Mouse (Mus musculus): ENCODE measurements around the gene Nedd8. TPM values are rescaled to one million over a fixed set of nuclear protein-coding genes. Genes with fewer than 3 reads are reported as not detected.

Gene Nedd8
- polyA plus RNA-seq, 1 experiment from 2014 or later = 577 TPM

DNA sequence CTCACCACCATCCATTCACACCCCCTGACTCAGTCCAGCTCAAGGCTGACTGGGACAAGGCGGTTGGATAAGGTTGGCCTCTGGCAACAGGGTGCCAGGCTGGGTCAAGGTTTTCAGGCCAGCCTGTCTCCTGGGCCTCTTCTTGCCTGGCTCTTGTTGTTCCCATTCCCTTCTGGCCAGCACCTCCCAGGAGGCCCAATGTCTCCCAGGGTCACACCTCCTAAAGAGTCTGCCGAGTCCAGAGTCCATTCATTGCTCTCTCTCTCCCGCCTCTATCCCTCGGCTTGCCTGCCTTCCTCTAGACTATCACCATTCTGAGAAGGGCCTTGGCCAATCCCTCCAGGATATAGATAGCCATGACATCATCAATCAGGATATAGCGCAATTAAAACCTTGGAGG, 13.9 kb downstream of the Nedd8 start:
- H3K4me1 ChIP-seq = peaks cover 13% of the 10 kb centered on the region
- no peaks in the 10 kb centered on the region for H3K9me3 ChIP-seq
- no peak overlapping the region for H3K27ac ChIP-seq
- H3K4me2 ChIP-seq = no peak overlapping the region
- no peak for ATAC-seq (ENCODE audit: low FRiP score)
- H3K36me3 ChIP-seq (replicated peaks) = peaks cover 25% of the 10 kb centered on the region
- H3K9ac ChIP-seq = no peak overlapping the region
- no peaks in the 10 kb centered on the region for H3K27me3 ChIP-seq
- WGBS = 91% methylated on average over 5 of the region's 5 CpGs
- no peak overlapping the region for H3K4me3 ChIP-seq (replicated peaks)

DNA sequence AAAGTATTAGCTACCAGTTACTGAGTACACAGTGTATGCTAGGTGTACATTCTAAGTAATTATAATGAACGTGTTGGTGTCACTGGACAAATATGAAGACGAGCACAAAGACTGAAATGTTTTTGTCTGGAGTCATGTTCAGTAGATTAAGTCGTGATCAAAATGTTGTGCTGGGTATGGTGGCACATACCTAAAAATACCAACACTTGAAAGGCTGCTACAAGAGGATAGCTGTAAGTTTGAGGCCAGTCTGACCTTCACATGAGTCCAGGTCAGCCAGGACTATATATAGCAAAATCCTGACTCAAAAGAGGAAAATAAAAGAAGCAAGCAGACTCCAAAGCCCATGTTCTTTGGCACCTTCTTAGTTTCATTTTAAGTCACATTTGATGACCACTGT, 15.0 kb downstream of the Nedd8 start:
- no peak overlapping the region for H3K4me2 ChIP-seq
- WGBS = 88% methylated on average over 3 of the region's 3 CpGs
- H3K4me3 ChIP-seq (replicated peaks) = no peak overlapping the region
- H3K4me1 ChIP-seq = peaks cover 13% of the 10 kb centered on the region
- H3K9me3 ChIP-seq = no peaks in the 10 kb centered on the region
- peaks cover 19% of the 10 kb centered on the region for H3K36me3 ChIP-seq (replicated peaks)
- no peaks in the 10 kb centered on the region for H3K27me3 ChIP-seq
- H3K9ac ChIP-seq = no peak overlapping the region
- H3K27ac ChIP-seq = no peak overlapping the region
- no peak for ATAC-seq (ENCODE audit: low FRiP score)

DNA sequence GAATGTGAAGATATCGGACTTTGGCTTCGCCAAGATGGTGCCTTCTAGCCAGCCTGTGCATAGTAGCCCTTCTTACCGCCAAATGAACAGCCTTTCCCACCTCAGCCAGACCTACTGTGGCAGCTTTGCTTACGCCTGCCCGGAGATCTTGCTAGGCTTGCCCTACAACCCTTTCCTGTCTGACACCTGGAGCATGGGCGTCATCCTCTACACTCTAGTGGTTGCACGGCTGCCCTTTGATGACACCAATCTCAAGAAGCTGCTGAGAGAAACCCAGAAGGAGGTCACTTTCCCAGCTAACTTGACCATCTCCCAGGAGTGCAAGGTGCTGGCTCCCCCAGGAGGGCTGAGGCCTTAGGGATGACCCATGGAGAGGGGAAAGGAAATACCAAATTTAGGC, 20.4 kb downstream of the Nedd8 start:
- Histone ChIP-seq H3K27ac (no peak overlapping the region), H3K4me2 (no peak overlapping the region), H3K4me1 (no peaks in the 10 kb centered on the region), H3K27me3 (no peaks in the 10 kb centered on the region), H3K4me3 (replicated peaks) (no peak overlapping the region), H3K9ac (no peak overlapping the region), H3K36me3 (replicated peaks) (peaks cover under 1% of the 10 kb centered on the region; the same call in 1 of the 2 replicates), H3K9me3 (no peaks in the 10 kb centered on the region)
- WGBS = 88% methylated on average over 7 of the region's 7 CpGs
- no peak for ATAC-seq (ENCODE audit: low FRiP score)

DNA sequence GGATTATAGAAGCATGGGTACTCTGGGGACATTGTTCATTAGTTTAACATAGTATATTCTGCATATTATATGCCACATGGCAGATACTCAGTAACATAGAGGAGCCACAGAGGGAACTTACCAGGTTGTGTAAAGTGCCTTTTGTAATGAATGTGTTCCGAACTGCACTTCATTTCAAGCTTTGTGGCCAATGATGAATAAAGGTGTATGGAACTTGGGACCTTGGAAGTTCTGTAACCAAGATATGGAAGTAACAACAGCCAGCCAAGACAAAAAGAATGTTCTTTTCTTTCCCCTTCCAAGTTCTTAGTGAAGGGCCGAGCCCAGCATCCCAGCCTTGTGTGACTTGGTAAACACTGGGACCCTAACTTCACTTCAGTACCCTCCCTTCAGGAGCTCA, 22.0 kb downstream of the Nedd8 start, which contains the start of gene Tssk4:
Gene Tssk4 (plus strand): TSS at position 301 of the 400 bp plus-strand sequence.
- Histone ChIP-seq H3K4me2 (no peak within 1 kb of the TSS), H3K27me3 (no peaks in the 10 kb centered on the region), H3K27ac (no peak within 1 kb of the TSS), H3K36me3 (replicated peaks) (peaks cover 4% of the 10 kb centered on the region; the same call in 1 of the 2 replicates), H3K4me3 (replicated peaks) (no peak within 1 kb of the TSS), H3K9me3 (no peaks in the 10 kb centered on the region), H3K9ac (no peak within 1 kb of the TSS), H3K4me1 (peaks cover 5% of the 10 kb centered on the region)
- no peak for ATAC-seq (ENCODE audit: low FRiP score)
- 93% methylated on average over 2 of the region's 2 CpGs for WGBS

DNA sequence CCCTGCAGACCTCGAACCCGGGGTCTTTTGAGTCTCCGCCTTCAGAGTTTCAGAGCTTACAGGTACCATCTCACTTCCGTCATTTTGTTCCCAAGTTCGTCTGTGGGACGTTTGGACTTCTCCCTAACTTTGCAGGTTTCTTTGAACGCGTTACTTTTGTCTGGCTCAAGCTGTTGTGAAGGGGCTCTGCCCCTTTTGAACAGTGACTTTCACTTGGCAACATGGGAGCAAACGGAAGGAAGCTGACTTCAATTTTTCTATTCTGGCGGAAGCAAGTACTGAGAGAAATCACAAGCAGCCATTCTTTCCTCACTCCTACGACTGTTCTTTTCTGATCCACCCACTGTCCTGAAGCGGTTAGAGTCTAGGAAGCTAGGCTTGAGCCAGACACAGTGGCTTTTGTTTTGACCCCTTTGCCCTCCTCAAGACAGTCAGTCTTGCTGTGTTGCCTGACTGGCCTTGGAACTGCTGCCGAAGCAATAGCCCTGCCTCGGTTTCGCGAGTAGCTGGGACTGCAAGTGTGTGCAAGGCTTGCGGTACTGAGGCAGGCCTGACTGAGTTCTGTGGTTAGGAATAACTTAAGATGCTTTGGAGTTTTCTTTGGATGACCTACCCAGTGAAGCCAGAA, 27.5 kb downstream of the Nedd8 start:
- no peak overlapping the region for H3K27ac ChIP-seq
- no peaks in the 10 kb centered on the region for H3K9me3 ChIP-seq
- peak overlapping the region; percentile 92 for H3K4me3 ChIP-seq (replicated peaks)
- H3K27me3 ChIP-seq = no peaks in the 10 kb centered on the region
- peak overlapping the region; percentile 90 for H3K9ac ChIP-seq
- H3K4me2 ChIP-seq = peak overlapping the region; percentile 90
- peaks cover 24% of the 10 kb centered on the region for H3K36me3 ChIP-seq (replicated peaks)
- 33% methylated on average over 17 of the region's 17 CpGs for WGBS
- no peak for ATAC-seq (ENCODE audit: low FRiP score)
- peaks cover 25% of the 10 kb centered on the region for H3K4me1 ChIP-seq

DNA sequence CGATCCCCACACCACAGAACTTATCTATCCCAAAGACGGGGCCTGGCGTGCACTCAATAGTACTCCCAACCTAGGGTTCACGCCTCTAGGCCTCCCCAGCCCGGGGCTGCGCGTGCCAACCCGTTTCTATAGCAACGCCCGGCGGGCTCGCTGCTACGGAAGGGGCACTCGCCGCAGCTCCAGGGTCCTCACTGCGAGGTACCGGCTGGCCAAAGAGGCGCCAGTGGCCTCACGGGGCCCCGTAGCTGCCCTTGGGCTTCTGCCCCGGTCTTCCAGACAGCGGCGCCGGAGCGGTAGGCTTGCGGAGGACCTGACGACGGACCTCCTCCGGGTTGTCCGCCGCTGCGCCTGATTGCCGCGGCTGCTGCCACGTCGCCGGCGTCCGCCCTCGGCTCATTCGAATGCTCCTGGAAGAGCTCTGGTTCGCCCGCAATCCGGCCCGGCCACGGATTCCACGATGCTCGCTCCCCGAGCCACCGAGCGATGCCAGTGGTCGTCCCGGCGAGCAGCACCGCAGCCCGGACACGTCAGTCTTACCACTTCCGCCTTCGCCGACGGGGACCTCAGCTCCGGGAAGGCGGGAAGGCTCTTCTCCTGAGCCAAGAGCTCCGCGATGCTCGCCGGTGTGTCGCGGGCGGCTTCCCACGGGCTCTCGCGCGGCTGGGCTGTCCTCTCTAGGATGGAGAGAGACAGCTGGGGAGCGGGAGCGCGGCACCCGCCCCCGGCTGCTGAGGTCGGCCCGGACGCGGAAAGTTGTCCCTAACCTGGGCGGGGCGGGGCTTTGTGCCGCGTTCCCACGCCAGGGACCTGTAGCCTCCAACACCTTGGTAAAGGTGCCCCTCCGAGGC, 28.6 kb downstream of the Nedd8 start, which contains the start of gene Tm9sf1:
Gene Tm9sf1 (minus strand): TSS at position 747 of the 848 bp plus-strand sequence.
- Histone ChIP-seq H3K27me3 (no peaks in the 10 kb centered on the region), H3K9me3 (no peaks in the 10 kb centered on the region), H3K4me2 (peak within 1 kb of the TSS; percentile 90), H3K4me1 (peaks cover 25% of the 10 kb centered on the region), H3K4me3 (replicated peaks) (peak within 1 kb of the TSS; percentile 92), H3K27ac (peak within 1 kb of the TSS; percentile 94), H3K36me3 (replicated peaks) (peaks cover 35% of the 10 kb centered on the region), H3K9ac (peak within 1 kb of the TSS; percentile 90)
- under 1% methylated on average over 87 of the region's 89 CpGs for WGBS
- peak; percentile 90 for ATAC-seq (ENCODE audit: low FRiP score)

DNA sequence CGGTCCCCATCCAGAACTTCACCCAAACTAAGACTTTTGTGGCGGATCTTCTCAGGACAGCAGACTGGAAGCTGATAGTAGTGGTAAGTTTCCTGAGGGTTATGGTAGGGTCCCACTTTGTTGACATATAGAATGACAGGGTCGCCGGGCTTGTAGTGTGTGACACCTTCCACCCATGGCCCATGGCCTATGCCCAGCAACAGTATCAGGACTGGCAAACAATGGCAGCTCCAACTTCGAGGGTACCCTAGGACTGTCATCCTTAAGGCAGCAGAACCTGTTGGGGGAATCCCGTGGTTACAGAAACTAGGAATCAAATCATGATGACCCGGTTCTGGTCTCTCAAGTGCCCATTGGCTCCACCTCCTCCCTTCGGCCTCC, 29.3 kb downstream of the Nedd8 start:
- peaks cover 25% of the 10 kb centered on the region for H3K4me1 ChIP-seq
- 26% methylated on average over 8 of the region's 8 CpGs for WGBS
- H3K4me3 ChIP-seq (replicated peaks) = peak overlapping the region; percentile 92
- peak overlapping the region; percentile 90 for H3K4me2 ChIP-seq
- peak overlapping the region; percentile 90 for H3K9ac ChIP-seq
- ATAC-seq (ENCODE audit: low FRiP score) = peak; percentile 59
- peak overlapping the region; percentile 94 for H3K27ac ChIP-seq
- peaks cover 41% of the 10 kb centered on the region for H3K36me3 ChIP-seq (replicated peaks)
- H3K9me3 ChIP-seq = no peaks in the 10 kb centered on the region
- no peaks in the 10 kb centered on the region for H3K27me3 ChIP-seq

DNA sequence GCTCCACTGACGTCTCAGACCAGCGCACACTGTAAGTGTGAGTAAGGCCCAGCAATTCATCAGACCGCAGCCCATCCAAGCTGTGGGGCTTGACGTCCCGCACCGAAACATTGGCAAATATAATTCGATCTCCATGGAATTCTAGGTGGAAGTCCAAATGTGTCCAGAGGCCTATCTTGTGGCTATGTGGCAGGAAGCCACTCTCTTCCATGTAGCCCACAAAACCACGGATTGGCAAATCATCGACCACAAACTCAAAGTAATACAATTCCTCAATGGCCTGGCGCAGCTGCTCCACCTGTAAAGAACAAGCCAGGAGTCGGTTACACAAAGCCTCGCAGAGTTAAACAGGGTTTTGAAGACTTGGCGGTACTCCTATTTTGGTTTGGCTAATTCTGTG, 30.6 kb downstream of the Nedd8 start:
- no peak overlapping the region for H3K4me2 ChIP-seq
- no peak for ATAC-seq (ENCODE audit: low FRiP score)
- H3K9me3 ChIP-seq = no peaks in the 10 kb centered on the region
- no peak overlapping the region for H3K4me3 ChIP-seq (replicated peaks)
- H3K36me3 ChIP-seq (replicated peaks) = peaks cover 49% of the 10 kb centered on the region
- no peaks in the 10 kb centered on the region for H3K27me3 ChIP-seq
- no peak overlapping the region for H3K27ac ChIP-seq
- WGBS = 92% methylated on average over 13 of the region's 13 CpGs
- H3K9ac ChIP-seq = no peak overlapping the region
- peaks cover 26% of the 10 kb centered on the region for H3K4me1 ChIP-seq

DNA sequence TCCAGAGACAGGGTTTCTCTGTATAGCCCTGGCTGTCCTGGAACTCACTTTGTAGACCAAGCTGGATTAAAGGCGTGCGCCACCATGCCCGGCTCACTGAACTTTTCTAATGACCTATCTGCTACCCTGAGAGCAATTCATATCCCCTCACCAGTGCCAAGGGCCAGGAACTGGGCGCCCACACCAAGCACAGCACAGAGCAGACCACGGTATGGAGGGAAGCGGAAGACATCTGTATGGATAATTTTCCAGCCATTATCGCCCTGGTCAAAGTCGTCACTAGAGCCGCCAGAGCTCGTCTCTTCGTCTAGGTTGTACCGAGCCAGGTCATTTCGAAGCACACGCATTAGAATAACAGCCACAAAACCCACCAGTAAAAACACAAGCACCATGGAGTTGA, 31.1 kb downstream of the Nedd8 start:
- Histone ChIP-seq H3K36me3 (replicated peaks) (peaks cover 47% of the 10 kb centered on the region), H3K4me3 (replicated peaks) (no peak overlapping the region), H3K27me3 (no peaks in the 10 kb centered on the region), H3K9me3 (no peaks in the 10 kb centered on the region), H3K4me2 (no peak overlapping the region), H3K27ac (no peak overlapping the region), H3K4me1 (peaks cover 30% of the 10 kb centered on the region), H3K9ac (no peak overlapping the region)
- 97% methylated on average over 14 of the region's 14 CpGs for WGBS
- no peak for ATAC-seq (ENCODE audit: low FRiP score)

DNA sequence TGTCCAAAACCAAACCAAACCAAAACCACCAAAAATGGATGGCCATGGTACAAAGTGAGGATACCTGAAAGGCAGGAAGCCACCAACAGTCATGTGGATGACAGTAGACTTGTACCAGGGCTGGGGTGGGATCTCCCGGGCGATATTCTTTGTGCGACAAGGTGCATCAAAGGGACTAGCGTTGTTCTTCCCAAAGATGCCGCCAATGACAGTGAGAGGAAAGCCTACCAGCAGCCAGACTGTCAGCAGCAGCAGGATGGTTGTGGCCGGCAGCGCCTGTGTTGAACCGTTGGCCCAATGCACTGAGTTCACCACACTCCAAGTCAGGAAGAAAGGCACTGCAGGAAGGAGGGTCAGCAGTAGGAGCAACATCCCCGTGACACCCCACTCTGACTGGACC, 34.1 kb downstream of the Nedd8 start, which contains the start of gene Gm49378:
Gene Gm49378 (minus strand): TSS at position 101 of the 400 bp plus-strand sequence.
- Histone ChIP-seq H3K4me3 (replicated peaks) (no peak within 1 kb of the TSS), H3K4me1 (peaks cover 27% of the 10 kb centered on the region), H3K36me3 (replicated peaks) (peaks cover 63% of the 10 kb centered on the region), H3K9ac (no peak within 1 kb of the TSS), H3K27ac (no peak within 1 kb of the TSS), H3K9me3 (no peaks in the 10 kb centered on the region), H3K4me2 (no peak within 1 kb of the TSS), H3K27me3 (no peaks in the 10 kb centered on the region)
- WGBS = 92% methylated on average over 9 of the region's 9 CpGs
- ATAC-seq (ENCODE audit: low FRiP score) = no peak

DNA sequence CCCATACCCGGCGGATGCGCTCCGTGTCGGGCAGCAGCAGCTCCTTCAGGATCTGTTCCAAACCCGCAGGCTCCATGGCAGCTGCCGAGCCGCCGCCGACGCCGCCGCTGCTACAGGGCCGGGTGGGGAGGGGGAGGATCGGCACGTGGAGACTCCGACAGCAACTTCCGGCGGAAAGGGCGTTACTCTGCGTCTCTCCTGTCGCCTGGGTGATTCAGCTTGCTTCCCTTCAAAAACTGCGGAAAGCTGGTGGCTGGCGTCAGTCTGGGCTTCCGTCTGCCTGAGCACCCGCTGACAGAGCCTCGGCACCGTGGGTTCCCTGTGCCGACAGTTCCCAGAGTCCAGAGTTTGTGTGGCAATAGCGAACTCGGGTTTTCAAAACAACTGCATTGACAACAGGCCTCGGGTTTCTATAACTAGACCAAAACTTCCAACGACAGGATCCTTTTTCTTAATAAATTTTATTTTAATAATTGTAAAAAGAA, 36.4 kb downstream of the Nedd8 start, which contains the start of gene Ipo4:
Gene Ipo4 (minus strand): TSS at position 435 of the 485 bp plus-strand sequence.
- peak; percentile 91 for ATAC-seq (ENCODE audit: low FRiP score)
- H3K27me3 ChIP-seq = no peaks in the 10 kb centered on the region
- peak within 1 kb of the TSS; percentile 82 for H3K9ac ChIP-seq
- H3K4me2 ChIP-seq = peak within 1 kb of the TSS; percentile 91
- H3K4me3 ChIP-seq (replicated peaks) = peak within 1 kb of the TSS; percentile 68
- 2% methylated on average over 33 of the region's 33 CpGs for WGBS
- peak within 1 kb of the TSS; percentile 80 for H3K27ac ChIP-seq
- peaks cover 18% of the 10 kb centered on the region for H3K4me1 ChIP-seq
- peaks cover 77% of the 10 kb centered on the region for H3K36me3 ChIP-seq (replicated peaks)
- no peaks in the 10 kb centered on the region for H3K9me3 ChIP-seq

DNA sequence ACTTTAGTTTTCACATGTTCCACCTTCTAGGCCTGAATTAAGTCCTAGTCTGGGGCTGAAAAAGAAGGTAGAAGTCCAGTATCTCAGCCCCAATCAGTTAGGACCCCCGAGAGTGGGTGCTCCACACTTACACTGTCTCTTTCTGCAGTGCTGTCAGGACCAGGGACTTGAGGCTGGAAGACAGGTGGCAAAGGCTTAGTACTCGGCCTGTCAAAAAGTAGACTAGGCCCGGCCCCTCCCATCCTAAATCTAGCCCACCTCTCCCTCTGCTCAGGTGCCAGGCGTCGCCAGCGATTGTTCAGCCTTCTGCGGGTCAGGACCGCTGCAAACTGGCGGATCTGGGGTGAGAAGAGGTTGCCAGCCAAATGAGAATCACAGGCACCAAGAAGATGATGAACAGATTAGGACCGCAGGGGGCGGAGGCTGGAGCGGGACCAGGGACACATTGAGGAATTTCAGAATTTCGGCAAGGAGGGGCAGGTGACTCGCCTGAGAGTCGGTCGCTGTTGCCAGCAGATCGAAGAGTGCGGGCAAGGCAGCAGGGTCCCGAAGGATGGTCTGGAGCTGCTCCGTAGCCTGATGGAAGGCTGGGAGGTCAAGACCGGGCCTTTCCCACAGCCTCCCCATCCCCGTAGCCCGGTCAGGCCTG, 36.9 kb downstream of the Nedd8 start:
- no peaks in the 10 kb centered on the region for H3K9me3 ChIP-seq
- H3K9ac ChIP-seq = peak overlapping the region; percentile 82
- H3K36me3 ChIP-seq (replicated peaks) = peaks cover 77% of the 10 kb centered on the region
- H3K4me3 ChIP-seq (replicated peaks) = peak overlapping the region; percentile 68
- H3K4me2 ChIP-seq = peak overlapping the region; percentile 91
- peaks cover 18% of the 10 kb centered on the region for H3K4me1 ChIP-seq
- H3K27me3 ChIP-seq = no peaks in the 10 kb centered on the region
- peak overlapping the region; percentile 80 for H3K27ac ChIP-seq
- 4% methylated on average over 23 of the region's 23 CpGs for WGBS
- ATAC-seq (ENCODE audit: low FRiP score) = peak; percentile 5
